Mouse (Mus musculus) ES-Bruce4 (cell line): ENCODE results near the gene Rbm28. TPM values are rescaled to one million over a fixed set of nuclear protein-coding genes. Genes with fewer than 3 reads are reported as not detected.

Experiments used
- H3K27ac ChIP-seq: 2 replicates; pipeline ENCODE4 v1.5.1; 2012; ENCODE audit warnings: low read length, inconsistent platforms; ENCODE audit not compliant: insufficient read depth
- H3K27me3 ChIP-seq: 2 replicates; pipeline ENCODE4 v1.6.1; 2012; ENCODE audit warnings: mild to moderate bottlenecking, low read length, inconsistent platforms; ENCODE audit not compliant: control insufficient read depth, poor library complexity, insufficient read depth, severe bottlenecking
- H3K36me3 ChIP-seq: 2 replicates; pipeline ENCODE4 v1.6.1; 2012; ENCODE audit warnings: inconsistent platforms, mild to moderate bottlenecking, low read length, moderate library complexity; ENCODE audit not compliant: control insufficient read depth, poor library complexity, insufficient read depth, severe bottlenecking
- H3K4me1 ChIP-seq: one replicate; pipeline ENCODE4 v1.8.1; 2011; ENCODE audit warnings: low read length; ENCODE audit not compliant: control insufficient read depth, insufficient read depth
- H3K4me3 ChIP-seq: 2 replicates; pipeline ENCODE4 v1.5.1; 2011; ENCODE audit warnings: low read depth, mild to moderate bottlenecking, low read length
- H3K9ac ChIP-seq: 2 replicates; pipeline ENCODE4 v1.6.1; 2012; ENCODE audit warnings: low read depth, mild to moderate bottlenecking, inconsistent platforms; ENCODE audit not compliant: poor library complexity, severe bottlenecking
- H3K9me3 ChIP-seq: replicated peaks from 2 replicates; pipeline ENCODE4 v1.6.1; 2012; ENCODE audit warnings: mild to moderate bottlenecking, low read length, inconsistent platforms; ENCODE audit not compliant: control insufficient read depth, poor library complexity, insufficient read depth, severe bottlenecking
- CTCF ChIP-seq: IDR thresholded peaks from one replicate; pipeline ENCODE4 v1.8.1; 2011; ENCODE audit warnings: low read depth, low read length
- EP300 ChIP-seq: IDR thresholded peaks from 2 replicates; pipeline ENCODE4 v1.6.1; 2011; ENCODE audit warnings: low read depth, low read length; ENCODE audit not compliant: insufficient read depth
- POLR2A ChIP-seq: IDR thresholded peaks from one replicate; pipeline ENCODE4 v1.8.1; 2011; ENCODE audit warnings: low read length; ENCODE audit not compliant: insufficient read depth
- polyA plus RNA-seq: library from polyadenylated mRNA; stranded (reverse); fragments of >200 nt; gene quantifications from 2 replicates; pipeline ENCODE4 v1.2.4, GENCODE M21; 2011; ENCODE audit warnings: low read depth; ENCODE audit not compliant: missing spikeins, insufficient read depth, insufficient read length

Gene Rbm28
- polyA plus RNA-seq, 1 experiment: 94.5 TPM

- peak overlapping the region; percentile 53 for H3K27ac ChIP-seq
- no peaks in the 10 kb centered on the region for H3K27me3 ChIP-seq
- H3K4me1 ChIP-seq: peaks cover 10% of the 10 kb centered on the region
- H3K36me3 ChIP-seq: no peaks in the 10 kb centered on the region
- TF ChIP-seq EP300 (peak; percentile 85), POLR2A (no peak)
- H3K4me3 ChIP-seq: no peak overlapping the region
- no peak overlapping the region for H3K9ac ChIP-seq
- no peaks in the 10 kb centered on the region for H3K9me3 ChIP-seq
These were observed 46.6 kb downstream of the Rbm28 start for GRCm38 (mm10) chr6:29118231-29118630.

GRCm38 (mm10) chr6:29117417-29118104 lies 47.2 kb downstream of the Rbm28 start:
- no peak for TF ChIP-seq EP300
- no peaks in the 10 kb centered on the region for H3K9me3 ChIP-seq
- H3K4me3 ChIP-seq: no peak overlapping the region
- no peaks in the 10 kb centered on the region for H3K27me3 ChIP-seq
- H3K4me1 ChIP-seq: peaks cover 10% of the 10 kb centered on the region
- no peaks in the 10 kb centered on the region for H3K36me3 ChIP-seq
- peak overlapping the region; percentile 4; the same call in 1 of the 2 replicates for H3K27ac ChIP-seq
- no peak overlapping the region for H3K9ac ChIP-seq

- no peak for TF ChIP-seq CTCF
- TF ChIP-seq POLR2A: peak; percentile 22
- no peak for TF ChIP-seq EP300
- Histone ChIP-seq H3K36me3 (no peaks in the 10 kb centered on the region), H3K27me3 (no peaks in the 10 kb centered on the region), H3K4me3 (peak overlapping the region; percentile 59), H3K4me1 (peaks cover 10% of the 10 kb centered on the region), H3K9me3 (peaks cover 13% of the 10 kb centered on the region), H3K27ac (0 out of 2 replicates have a peak overlapping the region, but pooled peaks have one; percentile 3), H3K9ac (no peak overlapping the region)
These were observed 49.0 kb downstream of the Rbm28 start for GRCm38 (mm10) chr6:29115756-29116155.

GRCm38 (mm10) chr6:29111501-29111900 lies 53.3 kb downstream of the Rbm28 start:
- TF ChIP-seq CTCF (no peak), POLR2A (no peak), EP300 (no peak)
- no peaks in the 10 kb centered on the region for H3K36me3 ChIP-seq
- peaks cover 3% of the 10 kb centered on the region for H3K4me1 ChIP-seq
- no peak overlapping the region for H3K4me3 ChIP-seq
- H3K9me3 ChIP-seq: peaks cover 13% of the 10 kb centered on the region
- H3K27me3 ChIP-seq: no peaks in the 10 kb centered on the region
- H3K9ac ChIP-seq: no peak overlapping the region
- no peak overlapping the region for H3K27ac ChIP-seq

GRCm38 (mm10) chr6:29108376-29108775 lies 56.4 kb downstream of the Rbm28 start:
- Histone ChIP-seq H3K27me3 (no peaks in the 10 kb centered on the region), H3K27ac (no peak overlapping the region), H3K9ac (no peak overlapping the region), H3K9me3 (peaks cover 13% of the 10 kb centered on the region), H3K36me3 (no peaks in the 10 kb centered on the region), H3K4me1 (peaks cover 2% of the 10 kb centered on the region), H3K4me3 (no peak overlapping the region)
- TF ChIP-seq CTCF: no peak
- no peak for TF ChIP-seq EP300
- no peak for TF ChIP-seq POLR2A

GRCm38 (mm10) chr6:29101248-29101864 lies 63.5 kb downstream of the Rbm28 start:
- Histone ChIP-seq H3K9ac (no peak overlapping the region), H3K36me3 (no peaks in the 10 kb centered on the region), H3K4me3 (no peak overlapping the region), H3K4me1 (no peaks in the 10 kb centered on the region), H3K9me3 (no peaks in the 10 kb centered on the region), H3K27ac (no peak overlapping the region), H3K27me3 (no peaks in the 10 kb centered on the region)
- TF ChIP-seq EP300 (no peak), CTCF (no peak), POLR2A (no peak)
